Mouse (Mus musculus) embryonic stem cell, embryonic (primary cell): ENCODE data around the gene Gm10662.
"Not testable (repeated sequence)": the region's sequence is repeated elsewhere in the genome, so short reads cannot be mapped to it uniquely, and the experiment has no call there.

Experiments
- CTCF ChIA-PET, 4 experiments: fragments of 300-600 bp in 2 of 4; fragments of 350-600 bp in 2 of 4; sonication (Branson Sonifier 250); formaldehyde crosslinking; loops; one replicate each; lab custom pipeline; 2022; ENCODE audit warnings: inconsistent platforms in 2 of 4; lab: Charles Lee
- POLR2A ChIA-PET, 4 experiments: fragments of 300-600 bp in 2 of 4; fragments of 350-600 bp in 2 of 4; sonication (Branson Sonifier 250); formaldehyde crosslinking; loops; one replicate each; lab custom pipeline; 2022; ENCODE audit warnings: antibody characterized with exemption in 4 of 4, inconsistent platforms in 1 of 4; lab: Charles Lee

The Gm10662 gene

GRCm38 (mm10) chr7:23144380-23144779 is at the start of gene Gm10662:
TSS of gene Gm10662 (minus strand) at chr7:23144480.
- POLR2A ChIA-PET, CTCF ChIA-PET: not testable (repeated sequence)

DNA sequence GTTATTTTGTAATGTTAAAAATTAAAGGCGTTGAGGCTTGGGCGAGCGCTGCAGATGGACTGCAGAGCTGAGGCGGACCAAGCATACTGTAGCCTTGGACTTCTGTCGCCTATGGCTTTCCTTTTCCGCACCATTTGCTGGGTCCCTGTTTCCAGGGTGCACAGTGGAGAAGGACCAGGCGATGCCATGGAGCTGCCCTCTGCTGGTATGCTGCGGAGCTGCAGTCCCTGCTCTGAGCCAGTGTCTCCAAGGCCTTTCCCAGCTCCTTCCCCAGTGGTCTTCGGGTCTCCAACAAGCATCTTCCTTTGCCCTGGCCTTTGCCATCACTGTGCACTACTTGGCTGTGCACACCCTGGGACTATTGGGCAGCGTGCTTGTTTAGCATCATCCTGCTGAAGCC is 19.2 kb upstream of the Gm10662 start:
- POLR2A ChIA-PET, CTCF ChIA-PET: not testable (repeated sequence)
